Mouse (Mus musculus) forebrain, embryonic 13.5 days (tissue): ENCODE data around the gene Col4a6. TPM values are rescaled to one million over a fixed set of nuclear protein-coding genes. Genes with fewer than 3 reads are reported as not detected.

Source experiments
- ATAC-seq: fragments of 200-750 bp; cut with Nextera tagmentation; 2 replicates; pipeline ENCODE4 v1.8.0; 2017
- H3K27ac ChIP-seq: fragments of 300-500 bp; sonication (generic); 2 replicates; pipeline ENCODE4 v1.5.1; 2015; ENCODE audit warnings: inconsistent platforms, mild to moderate bottlenecking, moderate library complexity
- H3K27me3 ChIP-seq: fragments of 300-500 bp; sonication (generic); 2 replicates; pipeline ENCODE4 v1.6.1; 2015; ENCODE audit warnings: mild to moderate bottlenecking, inconsistent platforms
- H3K36me3 ChIP-seq: fragments of 300-500 bp; sonication (generic); 2 replicates; pipeline ENCODE4 v1.6.1; 2015; ENCODE audit warnings: mild to moderate bottlenecking, inconsistent platforms; ENCODE audit not compliant: poor library complexity, severe bottlenecking
- H3K4me1 ChIP-seq: fragments of 300-500 bp; sonication (generic); 2 replicates; pipeline ENCODE4 v1.6.1; 2015; ENCODE audit warnings: inconsistent platforms
- H3K4me2 ChIP-seq: fragments of 300-500 bp; sonication (generic); 2 replicates; pipeline ENCODE4 v1.6.1; 2015; ENCODE audit warnings: inconsistent platforms, mild to moderate bottlenecking, moderate library complexity
- H3K4me3 ChIP-seq: fragments of 300-500 bp; sonication (generic); 2 replicates; pipeline ENCODE4 v1.5.1; 2015; ENCODE audit warnings: mild to moderate bottlenecking, inconsistent platforms
- H3K9ac ChIP-seq: fragments of 300-500 bp; sonication (generic); 2 replicates; pipeline ENCODE4 v1.6.1; 2015; ENCODE audit warnings: mild to moderate bottlenecking, inconsistent platforms
- H3K9me3 ChIP-seq: fragments of 300-500 bp; sonication (generic); replicated peaks from 2 replicates; pipeline ENCODE4 v1.6.1; 2016; ENCODE audit warnings: inconsistent platforms
- WGBS: fragments of 180-500 bp; shearing (Covaris S2); methylation state at CpG from one replicate; pipeline ENCODE4 v1.1.7; 2015; 5-methylcytosine and 5-hydroxymethylcytosine counted together
- polyA plus RNA-seq: library from polyadenylated mRNA; unstranded; fragments of >200 nt; fragmentation: Nextera tagmentation; extraction: Ambion mirVana; gene quantifications from 2 replicates; pipeline ENCODE4 v1.2.1, GENCODE M21; 2015

Col4a6 gene
- polyA plus RNA-seq, 1 experiment from 2014 or later, result 0.92 TPM

- no peak overlapping the region for H3K4me3 ChIP-seq
- no peaks in the 10 kb centered on the region for H3K4me1 ChIP-seq
- no peak overlapping the region for H3K27ac ChIP-seq
- no peak overlapping the region for H3K9ac ChIP-seq
- no peaks in the 10 kb centered on the region for H3K36me3 ChIP-seq
- H3K9me3 ChIP-seq, result no peaks in the 10 kb centered on the region
- ATAC-seq, result peak; percentile 48; the same call in 1 of the 2 replicates
- peaks cover 3% of the 10 kb centered on the region; the same call in 1 of the 2 replicates for H3K27me3 ChIP-seq
- H3K4me2 ChIP-seq, result no peak overlapping the region
These were observed 323.6 kb downstream of the Col4a6 start for GRCm38 (mm10) chrX:141150290-141150689.

GRCm38 (mm10) chrX:141149705-141150104, 324.2 kb downstream of the Col4a6 start:
- Histone ChIP-seq H3K27ac (no peak overlapping the region), H3K36me3 (no peaks in the 10 kb centered on the region), H3K9ac (no peak overlapping the region), H3K4me2 (no peak overlapping the region), H3K27me3 (peaks cover 3% of the 10 kb centered on the region; the same call in 1 of the 2 replicates), H3K4me3 (no peak overlapping the region), H3K9me3 (no peaks in the 10 kb centered on the region), H3K4me1 (no peaks in the 10 kb centered on the region)
- no peak for ATAC-seq
- WGBS, result 100% methylated on average over 1 of the region's 1 CpGs

Other genes with a start within 250 kb of the Col4a6 start
- gene Col4a5, start 1.3 kb upstream of the Col4a6 start, polyA plus RNA-seq, result 5.9 and 6.4 TPM in 2 replicates